Mouse (Mus musculus) olfactory bulb, adult 2 months (tissue): Measurements from ENCODE around the gene Hes2.

Source experiments
- CTCF ChIP-seq: fragments of 200-500 bp; IDR thresholded peaks from 2 replicates; pipeline ENCODE4 v1.5.1; 2012; ENCODE audit warnings: low read depth, mild to moderate bottlenecking, low read length, moderate library complexity; ENCODE audit not compliant: insufficient read depth
- POLR2A ChIP-seq: fragments of 200-500 bp; IDR thresholded peaks from 2 replicates; pipeline ENCODE4 v1.6.1; 2012; ENCODE audit warnings: mild to moderate bottlenecking, low read depth, low read length, moderate library complexity; ENCODE audit not compliant: insufficient read depth

GRCm38 (mm10) chr4:152199617-152200016 is 41.0 kb downstream of the Hes2 start:
- TF ChIP-seq POLR2A (no peak), CTCF (no peak)
